Mouse (Mus musculus) lung, postnatal 0 days (tissue): ENCODE results near the gene Srp68.

Experiments used
- CTCF ChIP-seq: IDR thresholded peaks from 2 replicates; pipeline ENCODE4 v1.5.1; 2016; ENCODE audit warnings: antibody characterized with exemption, mild to moderate bottlenecking
- EP300 ChIP-seq: IDR thresholded peaks from 2 replicates; pipeline ENCODE4 v1.6.1; 2016; ENCODE audit warnings: antibody characterized with exemption, mild to moderate bottlenecking, control low read depth

DNA sequence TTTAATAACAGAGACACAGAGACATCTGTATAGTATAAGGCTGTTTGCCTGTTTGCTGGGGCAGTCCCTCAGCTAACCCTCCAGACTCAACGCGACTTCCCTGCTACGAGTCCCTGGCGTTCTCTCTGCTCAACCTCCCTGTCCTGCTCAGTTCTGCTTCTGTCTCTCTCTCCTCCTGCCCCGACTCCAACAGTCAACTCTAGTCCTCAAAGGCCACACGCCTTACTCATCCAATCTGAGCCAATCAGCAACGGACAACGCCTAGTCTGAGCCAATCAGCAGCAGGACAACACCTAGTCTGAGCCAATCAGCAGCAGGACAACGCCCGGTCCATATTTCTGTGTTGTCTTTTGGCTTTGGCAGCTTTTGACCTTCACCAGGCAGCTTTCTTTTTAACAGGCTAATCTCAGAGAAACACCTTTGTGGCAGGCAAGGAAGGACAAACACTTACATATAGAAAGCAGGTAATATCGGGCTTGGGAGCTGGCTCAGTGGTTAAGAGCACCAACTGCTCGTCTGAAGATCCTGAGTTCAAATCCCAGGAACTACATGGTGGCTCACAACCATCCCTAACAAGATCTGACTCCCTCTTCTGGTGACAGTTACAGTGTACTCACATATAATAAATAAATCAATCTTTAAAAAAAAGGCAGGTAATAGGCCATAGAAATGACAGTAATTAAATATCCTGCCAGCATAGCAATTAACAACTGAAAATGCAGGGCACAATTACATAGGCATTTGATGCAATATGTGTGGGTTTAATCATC lies 33.9 kb upstream of the Srp68 start:
- TF ChIP-seq CTCF, result no peak
- no peak for TF ChIP-seq EP300
